Mouse (Mus musculus) thymus, adult 2 months (tissue): ENCODE measurements at regions not wholly inside any gene's neighbourhood (a gene's known extent, or its start where the extent isn't known, plus 50 kb on each side); places are given as distances from the start of the nearest gene placed in this dataset.

ENCODE experiments used
- CTCF ChIP-seq: fragments of 200-500 bp; IDR thresholded peaks from 2 replicates; pipeline ENCODE4 v1.5.1; 2012; ENCODE audit warnings: mild to moderate bottlenecking, control low read depth, low read length, moderate library complexity, borderline replicate concordance; ENCODE audit not compliant: control insufficient read depth, poor library complexity, insufficient read depth; ENCODE audit errors: extremely low read depth
- POLR2A ChIP-seq: fragments of 200-500 bp; IDR thresholded peaks from 2 replicates; pipeline ENCODE4 v1.6.1; 2012; ENCODE audit warnings: mild to moderate bottlenecking, low read length, control low read depth, moderate library complexity; ENCODE audit not compliant: control insufficient read depth, poor library complexity, insufficient read depth; ENCODE audit errors: extremely low read depth

- no peak for TF ChIP-seq CTCF
- no peak for TF ChIP-seq POLR2A
Measured at GRCm38 (mm10) chr12:12196627-12197026, 65.3 kb upstream of the Fam49a start.
